Mouse (Mus musculus): ENCODE measurements around the gene Midn. TPM values are rescaled to one million over a fixed set of nuclear protein-coding genes. Genes with fewer than 3 reads are reported as not detected.
"Not testable (repeated sequence)": the region's sequence is repeated elsewhere in the genome, so short reads cannot be mapped to it uniquely, and the experiment has no call there.

Midn gene
- total RNA-seq, 2 experiments from 2014 or later: 94.0 to 96.3 TPM

DNA sequence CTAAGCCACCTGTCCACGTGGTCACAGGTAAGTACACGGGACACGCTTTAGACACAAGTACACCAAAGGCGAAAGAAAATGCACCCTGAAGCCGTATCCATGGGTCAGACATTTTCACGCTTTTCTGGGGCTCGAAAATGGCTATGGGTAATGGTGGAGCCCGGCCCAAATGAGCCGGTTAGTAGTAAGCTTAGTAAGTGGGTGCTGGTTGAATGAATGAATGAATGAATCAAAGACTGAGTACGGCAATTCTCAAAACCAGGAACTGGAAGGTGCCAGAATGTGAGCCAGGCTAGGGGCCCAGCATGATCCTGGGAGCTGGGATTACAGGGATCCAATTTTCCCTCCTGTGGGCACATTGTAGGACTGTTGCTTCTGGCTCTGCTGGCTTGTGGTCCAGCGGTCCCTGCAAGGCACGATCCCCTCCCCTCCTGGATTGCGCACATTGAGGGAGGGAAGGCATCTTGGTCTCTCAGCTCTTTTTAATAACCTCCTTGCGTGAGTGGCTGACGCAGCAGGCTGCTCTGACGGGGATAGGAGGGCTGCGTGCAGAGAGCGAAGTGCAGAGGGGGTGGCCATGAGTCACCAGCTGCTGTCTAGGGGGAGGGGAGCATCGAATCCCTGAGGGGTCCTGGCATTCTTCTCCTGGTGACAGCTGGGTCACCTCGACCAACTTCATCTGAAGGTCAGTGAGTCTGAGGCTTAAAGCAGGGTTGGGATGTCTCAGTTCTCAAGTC is 17.5 kb downstream of the Midn start, which contains the start of gene Cirbp:
Gene Cirbp (plus strand): TSS at position 594 of the 737 bp plus-strand sequence.
- DNase-seq (ENCODE audit: low spot score in 2 of 2): peak in 1 of 2 experiments; percentile 68
- intact Hi-C loops (cut with DNase I): loop anchor here (1.0 kb wide), 1 partner anchor 17 kb away; the partner anchor contains the start of gene Midn

GRCm38 (mm10) chr10:80166136-80166535 is 18.1 kb downstream of the Midn start:
- intact Hi-C loops (cut with DNase I); DNase-seq (ENCODE audit: low spot score in 2 of 2): not testable (repeated sequence)

- peak; percentile 99 for DNase-seq (ENCODE audit: low spot score in 2 of 2)
- intact Hi-C loops (cut with DNase I): no loop called here
These were observed 19.5 kb downstream of the Midn start for GRCm38 (mm10) chr10:80167460-80168037.

- peak; percentile 93 to 94 for DNase-seq (ENCODE audit: low spot score in 2 of 2)
- intact Hi-C loops (cut with DNase I): no loop called here
These were observed 20.1 kb downstream of the Midn start for GRCm38 (mm10) chr10:80168038-80168661.

DNA sequence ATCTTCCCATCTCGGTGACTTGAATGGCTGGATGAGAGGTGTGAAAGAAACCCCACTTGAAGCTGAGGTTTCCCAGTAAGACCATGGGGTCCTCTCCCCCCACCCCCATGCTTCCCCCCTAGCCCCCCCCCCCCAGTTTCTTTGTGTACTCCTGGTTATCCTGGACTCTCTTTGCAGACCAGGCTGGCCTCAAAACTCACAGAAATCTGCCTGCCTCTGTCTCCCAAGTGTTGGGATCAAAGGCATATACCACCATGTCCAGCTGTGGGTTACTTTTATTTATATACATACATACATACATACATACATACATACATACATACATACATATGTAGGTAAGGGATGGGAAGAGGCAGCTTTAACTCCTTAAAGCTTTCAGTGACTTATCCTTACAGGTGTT is 21.0 kb downstream of the Midn start:
- intact Hi-C loops (cut with DNase I): no loop called here
- no peak for DNase-seq (ENCODE audit: low spot score in 2 of 2)

GRCm38 (mm10) chr10:80169651-80170050 is 21.6 kb downstream of the Midn start:
- DNase-seq (ENCODE audit: low spot score in 2 of 2): no peak
- intact Hi-C loops (cut with DNase I): no loop called here

DNA sequence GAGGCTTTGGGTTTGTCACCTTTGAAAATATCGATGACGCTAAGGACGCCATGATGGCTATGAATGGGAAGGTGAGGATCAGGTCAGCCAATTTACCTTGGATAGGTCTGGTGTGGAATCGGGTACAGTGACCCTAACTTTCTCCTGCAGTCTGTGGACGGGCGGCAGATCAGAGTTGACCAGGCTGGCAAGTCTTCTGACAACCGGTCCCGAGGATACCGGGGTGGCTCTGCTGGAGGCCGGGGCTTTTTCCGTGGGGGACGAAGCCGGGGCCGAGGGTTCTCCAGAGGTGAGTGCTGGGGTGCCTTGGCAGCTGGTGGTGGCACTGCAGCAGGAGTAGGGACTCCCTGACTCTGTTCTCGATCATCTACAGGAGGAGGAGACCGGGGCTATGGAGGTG is 22.0 kb downstream of the Midn start:
- no peak for DNase-seq (ENCODE audit: low spot score in 2 of 2)
- intact Hi-C loops (cut with DNase I): no loop called here

- intact Hi-C loops (cut with DNase I): no loop called here
- no peak for DNase-seq (ENCODE audit: low spot score in 2 of 2)
These were observed 22.5 kb downstream of the Midn start for GRCm38 (mm10) chr10:80170601-80171021.

- intact Hi-C loops (cut with DNase I): no loop called here
These were observed 23.2 kb downstream of the Midn start for GRCm38 (mm10) chr10:80171252-80171651.

GRCm38 (mm10) chr10:80171760-80172526 is 23.9 kb downstream of the Midn start:
- intact Hi-C loops (cut with DNase I): no loop called here
- DNase-seq (ENCODE audit: low spot score in 2 of 2): no peak

More at GRCm38 (mm10) chr10:80171252-80171651, 23.2 kb downstream of the Midn start:
- no peak for DNase-seq (ENCODE audit: low spot score in 2 of 2)

DNA sequence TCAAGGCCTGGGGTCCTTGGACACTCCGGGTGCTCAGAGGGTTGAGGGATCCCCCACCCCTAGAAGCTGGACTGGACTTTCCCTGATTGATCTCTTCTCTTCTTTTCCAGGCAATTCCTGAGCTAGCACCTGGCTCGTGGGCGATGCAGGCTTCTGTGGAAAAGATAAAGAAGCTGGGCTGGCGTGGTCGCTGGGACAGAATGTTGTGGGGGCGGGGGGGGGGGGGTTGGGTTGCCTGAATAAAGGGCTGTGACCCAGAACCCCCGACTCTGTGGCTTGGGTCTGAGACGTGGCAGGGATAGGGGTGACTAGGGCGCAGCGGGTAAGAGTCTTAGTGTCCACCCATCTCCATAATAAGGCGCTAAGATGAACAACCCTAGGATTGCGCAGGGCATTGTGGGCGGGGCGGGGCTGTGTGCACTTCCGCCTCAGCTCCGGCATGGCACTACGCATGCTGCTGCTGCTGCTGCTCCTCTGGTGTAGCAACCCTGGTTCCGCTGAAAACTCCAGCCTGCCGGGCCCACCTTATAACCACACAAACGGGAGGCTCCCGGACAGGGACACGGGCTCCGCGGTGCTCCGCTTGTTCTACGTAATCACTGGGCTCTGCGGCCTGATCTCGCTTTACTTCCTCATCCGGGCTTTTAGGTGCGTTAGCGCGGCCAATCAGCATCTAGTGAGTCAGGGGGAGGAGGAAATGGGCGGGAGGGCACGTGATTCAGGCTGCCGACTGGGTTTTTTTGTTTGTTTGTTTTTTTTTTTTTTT is 24.6 kb downstream of the Midn start, which contains the start of gene 1600002K03Rik:
Gene 1600002K03Rik (plus strand): TSS at position 418 of the 766 bp plus-strand sequence.
- DNase-seq (ENCODE audit: low spot score in 2 of 2): peak; percentile 88 to 94
- intact Hi-C loops (cut with DNase I): no loop called here

- intact Hi-C loops (cut with DNase I): no loop called here
- DNase-seq (ENCODE audit: low spot score in 2 of 2): no peak
These were observed 25.3 kb downstream of the Midn start for GRCm38 (mm10) chr10:80173358-80173757.

- intact Hi-C loops (cut with DNase I): no loop called here
- no peak for DNase-seq (ENCODE audit: low spot score in 2 of 2)
These were observed 26.0 kb downstream of the Midn start for GRCm38 (mm10) chr10:80173955-80174640.

- DNase-seq (ENCODE audit: low spot score in 2 of 2): no peak
- intact Hi-C loops (cut with DNase I): loop anchor here (1.0 to 5.0 kb wide), 2 partner anchors 71 to 198 kb away; no protein-coding TSS in a partner anchor
These were observed 26.6 kb downstream of the Midn start for GRCm38 (mm10) chr10:80174705-80175104.

GRCm38 (mm10) chr10:80175536-80176269 is 27.6 kb downstream of the Midn start:
- DNase-seq (ENCODE audit: low spot score in 2 of 2): peak in 1 of 2 experiments; percentile 58
- intact Hi-C loops (cut with DNase I): loop anchor here (1.0 to 5.0 kb wide), 2 partner anchors 70 to 197 kb away; no protein-coding TSS in a partner anchor

GRCm38 (mm10) chr10:80176270-80176834 is 28.3 kb downstream of the Midn start:
- intact Hi-C loops (cut with DNase I): loop anchor here (5.0 kb wide), 1 partner anchor 196 kb away; no protein-coding TSS in a partner anchor
- DNase-seq (ENCODE audit: low spot score in 2 of 2): no peak

Measured in left cerebral cortex, postnatal 14 days (tissue).